Mouse (Mus musculus): ENCODE data around the gene Gngt1. TPM values are rescaled to one million over a fixed set of nuclear protein-coding genes. Genes with fewer than 3 reads are reported as not detected.

Gene Gngt1
- polyA plus RNA-seq, 1 experiment from 2014 or later: not detected

DNA sequence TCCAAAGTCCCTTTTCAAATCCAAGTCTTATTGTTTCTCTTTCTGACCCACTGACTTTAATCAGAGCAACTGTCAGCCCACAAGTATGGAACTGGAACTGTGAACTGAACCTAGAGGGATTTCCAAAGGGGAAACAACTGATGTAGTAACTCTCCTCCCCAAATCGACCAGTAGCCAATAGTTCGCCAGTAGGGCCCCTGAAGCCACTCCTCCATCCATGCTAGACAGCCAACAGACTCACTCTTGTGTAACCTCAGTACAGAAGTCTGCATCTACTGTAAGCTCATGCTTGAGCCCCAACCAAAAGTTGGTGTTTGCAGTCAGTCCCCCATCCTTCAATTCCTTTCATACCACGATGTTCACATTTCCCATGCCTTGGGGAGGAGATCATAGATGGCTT is 7.1 kb downstream of the Gngt1 start:
- H3K4me1 ChIP-seq (ENCODE audit: control insufficient read depth, insufficient read depth, low read length): no peaks in the 10 kb centered on the region
- H3K27ac ChIP-seq (ENCODE audit: low read depth, low read length): no peak overlapping the region
- H3K4me3 ChIP-seq (ENCODE audit: low read depth, low read length): no peak overlapping the region
- no peak overlapping the region for H3K4me2 ChIP-seq (ENCODE audit: low read depth)
- ATAC-seq (ENCODE audit: insufficient read depth, low FRiP score, low TSS enrichment) (no peak), DNase-seq (ENCODE audit: low spot score) (no peak)
- H3K9ac ChIP-seq (ENCODE audit: low read length): no peak overlapping the region
- no peaks in the 10 kb centered on the region for H3K9me3 ChIP-seq (ENCODE audit: control insufficient read depth, low read length)
- no peaks in the 10 kb centered on the region for H3K36me3 ChIP-seq (ENCODE audit: control insufficient read depth, insufficient read depth, low read length)
- WGBS: 75% methylated on average over 3 of the region's 3 CpGs
- H3K27me3 ChIP-seq (ENCODE audit: control insufficient read depth, insufficient read depth, low read length): no peaks in the 10 kb centered on the region

GRCm38 (mm10) chr6:4003445-4003844 is 9.9 kb downstream of the Gngt1 start:
- no peak overlapping the region for H3K4me3 ChIP-seq (ENCODE audit: low read depth, low read length)
- no peaks in the 10 kb centered on the region for H3K36me3 ChIP-seq (ENCODE audit: control insufficient read depth, insufficient read depth, low read length)
- H3K27ac ChIP-seq (ENCODE audit: low read depth, low read length): no peak overlapping the region
- WGBS: 50% methylated on average over 4 of the region's 4 CpGs
- H3K27me3 ChIP-seq (ENCODE audit: control insufficient read depth, insufficient read depth, low read length): no peaks in the 10 kb centered on the region
- H3K4me2 ChIP-seq (ENCODE audit: low read depth): peak overlapping the region; percentile 60; the same call in 1 of the 2 replicates
- no peaks in the 10 kb centered on the region for H3K9me3 ChIP-seq (ENCODE audit: control insufficient read depth, low read length)
- no peak for DNase-seq (ENCODE audit: low spot score)
- ATAC-seq (ENCODE audit: insufficient read depth, low FRiP score, low TSS enrichment): no peak
- no peaks in the 10 kb centered on the region for H3K4me1 ChIP-seq (ENCODE audit: control insufficient read depth, insufficient read depth, low read length)
- H3K9ac ChIP-seq (ENCODE audit: low read length): no peak overlapping the region

- H3K36me3 ChIP-seq (ENCODE audit: control insufficient read depth, insufficient read depth, low read length): no peaks in the 10 kb centered on the region
- 3% methylated on average over 19 of the region's 19 CpGs for WGBS
- H3K27ac ChIP-seq (ENCODE audit: low read depth, low read length): 0 out of 2 replicates have a peak within 1 kb of the TSS, but pooled peaks have one; percentile 20
- no peaks in the 10 kb centered on the region for H3K4me1 ChIP-seq (ENCODE audit: control insufficient read depth, insufficient read depth, low read length)
- DNase-seq (ENCODE audit: low spot score): peak; percentile 53
- ATAC-seq (ENCODE audit: insufficient read depth, low FRiP score, low TSS enrichment): peak; percentile 46; the same call in 1 of the 2 replicates
- H3K27me3 ChIP-seq (ENCODE audit: control insufficient read depth, insufficient read depth, low read length): no peaks in the 10 kb centered on the region
- no peaks in the 10 kb centered on the region for H3K9me3 ChIP-seq (ENCODE audit: control insufficient read depth, low read length)
- H3K4me3 ChIP-seq (ENCODE audit: low read depth, low read length): peak within 1 kb of the TSS; percentile 34
- peak within 1 kb of the TSS; percentile 60 for H3K4me2 ChIP-seq (ENCODE audit: low read depth)
- peak within 1 kb of the TSS; percentile 69 for H3K9ac ChIP-seq (ENCODE audit: low read length)
These were observed 10.3 kb downstream of the Gngt1 start, which contains the start of gene Gng11 for GRCm38 (mm10) chr6:4003890-4004306. Gene Gng11 (plus strand): TSS chr6:4003904.

DNA sequence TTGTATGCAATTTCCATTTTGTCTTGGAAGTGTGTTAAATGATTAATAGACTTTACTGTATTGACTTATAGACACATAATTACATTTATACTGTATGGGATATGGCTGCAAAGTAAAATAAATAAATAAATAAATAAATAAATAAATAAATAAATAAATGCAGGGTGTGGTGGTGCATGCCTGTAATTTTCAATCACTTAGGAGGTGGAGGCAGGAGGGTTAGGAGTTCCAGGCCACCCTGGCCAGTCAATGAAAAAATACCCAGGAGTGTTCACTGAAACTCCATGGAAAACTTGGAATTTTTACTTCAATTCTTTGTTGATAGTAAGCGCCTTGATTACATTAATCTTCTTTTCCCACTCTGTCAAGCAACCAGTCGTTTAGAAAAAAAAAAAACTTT is 11.2 kb downstream of the Gngt1 start:
- Histone ChIP-seq H3K27me3 (ENCODE audit: control insufficient read depth, insufficient read depth, low read length) (no peaks in the 10 kb centered on the region), H3K36me3 (ENCODE audit: control insufficient read depth, insufficient read depth, low read length) (no peaks in the 10 kb centered on the region), H3K4me3 (ENCODE audit: low read depth, low read length) (no peak overlapping the region), H3K9me3 (ENCODE audit: control insufficient read depth, low read length) (no peaks in the 10 kb centered on the region), H3K9ac (ENCODE audit: low read length) (no peak overlapping the region), H3K4me1 (ENCODE audit: control insufficient read depth, insufficient read depth, low read length) (no peaks in the 10 kb centered on the region), H3K4me2 (ENCODE audit: low read depth) (no peak overlapping the region), H3K27ac (ENCODE audit: low read depth, low read length) (no peak overlapping the region)
- DNase-seq (ENCODE audit: low spot score): no peak
- whole genome bisulfite sequencing: 76% methylated on average over 2 of the region's 2 CpGs
- no peak for ATAC-seq (ENCODE audit: insufficient read depth, low FRiP score, low TSS enrichment)

- no peak overlapping the region for H3K27ac ChIP-seq (ENCODE audit: low read depth, low read length)
- 61% methylated on average over 2 of the region's 2 CpGs for WGBS
- no peaks in the 10 kb centered on the region for H3K4me1 ChIP-seq (ENCODE audit: control insufficient read depth, insufficient read depth, low read length)
- no peaks in the 10 kb centered on the region for H3K9me3 ChIP-seq (ENCODE audit: control insufficient read depth, low read length)
- ATAC-seq (ENCODE audit: insufficient read depth, low FRiP score, low TSS enrichment) (no peak), DNase-seq (ENCODE audit: low spot score) (no peak)
- H3K36me3 ChIP-seq (ENCODE audit: control insufficient read depth, insufficient read depth, low read length): no peaks in the 10 kb centered on the region
- H3K4me2 ChIP-seq (ENCODE audit: low read depth): no peak overlapping the region
- H3K27me3 ChIP-seq (ENCODE audit: control insufficient read depth, insufficient read depth, low read length): no peaks in the 10 kb centered on the region
- H3K4me3 ChIP-seq (ENCODE audit: low read depth, low read length): no peak overlapping the region
- no peak overlapping the region for H3K9ac ChIP-seq (ENCODE audit: low read length)
These were observed 15.0 kb downstream of the Gngt1 start for GRCm38 (mm10) chr6:4008501-4009040.

GRCm38 (mm10) chr6:4009548-4009947 is 16.0 kb downstream of the Gngt1 start:
- H3K27me3 ChIP-seq (ENCODE audit: control insufficient read depth, insufficient read depth, low read length): no peaks in the 10 kb centered on the region
- no peak overlapping the region for H3K27ac ChIP-seq (ENCODE audit: low read depth, low read length)
- no peak overlapping the region for H3K4me2 ChIP-seq (ENCODE audit: low read depth)
- H3K4me3 ChIP-seq (ENCODE audit: low read depth, low read length): no peak overlapping the region
- H3K9ac ChIP-seq (ENCODE audit: low read length): no peak overlapping the region
- no peaks in the 10 kb centered on the region for H3K9me3 ChIP-seq (ENCODE audit: control insufficient read depth, low read length)
- DNase-seq (ENCODE audit: low spot score) (no peak), ATAC-seq (ENCODE audit: insufficient read depth, low FRiP score, low TSS enrichment) (no peak)
- no peaks in the 10 kb centered on the region for H3K4me1 ChIP-seq (ENCODE audit: control insufficient read depth, insufficient read depth, low read length)
- no peaks in the 10 kb centered on the region for H3K36me3 ChIP-seq (ENCODE audit: control insufficient read depth, insufficient read depth, low read length)

GRCm38 (mm10) chr6:4022645-4023044 is 29.1 kb downstream of the Gngt1 start:
- H3K9ac ChIP-seq (ENCODE audit: low read length): no peak overlapping the region
- whole genome bisulfite sequencing: 51% methylated on average over 1 of the region's 1 CpGs
- no peak for ATAC-seq (ENCODE audit: insufficient read depth, low FRiP score, low TSS enrichment)
- H3K36me3 ChIP-seq (ENCODE audit: control insufficient read depth, insufficient read depth, low read length): no peaks in the 10 kb centered on the region
- DNase-seq (ENCODE audit: low spot score): no peak
- no peaks in the 10 kb centered on the region for H3K27me3 ChIP-seq (ENCODE audit: control insufficient read depth, insufficient read depth, low read length)
- no peaks in the 10 kb centered on the region for H3K4me1 ChIP-seq (ENCODE audit: control insufficient read depth, insufficient read depth, low read length)
- H3K27ac ChIP-seq (ENCODE audit: low read depth, low read length): no peak overlapping the region
- H3K4me2 ChIP-seq (ENCODE audit: low read depth): no peak overlapping the region
- H3K4me3 ChIP-seq (ENCODE audit: low read depth, low read length): no peak overlapping the region
- no peaks in the 10 kb centered on the region for H3K9me3 ChIP-seq (ENCODE audit: control insufficient read depth, low read length)

DNA sequence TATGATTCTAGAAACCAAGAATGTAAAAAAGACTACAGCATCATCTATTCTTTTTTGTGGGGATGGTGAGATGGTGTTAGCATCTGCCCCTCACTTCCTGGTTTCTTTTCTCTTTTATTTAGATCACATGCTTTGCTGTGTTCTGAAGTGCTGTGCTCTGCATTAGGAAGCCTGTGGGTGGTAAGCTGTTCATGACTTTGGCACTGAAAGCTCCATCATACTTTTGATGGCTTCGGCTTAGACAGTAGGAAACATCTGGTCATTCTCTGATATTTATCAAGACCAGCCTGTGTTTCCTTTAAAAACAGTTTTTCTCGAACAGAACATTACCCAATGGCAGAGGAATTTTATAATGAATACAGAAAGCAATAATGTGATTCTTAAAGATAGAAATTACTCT is 32.8 kb downstream of the Gngt1 start:
- DNase-seq (ENCODE audit: low spot score) (no peak), ATAC-seq (ENCODE audit: insufficient read depth, low FRiP score, low TSS enrichment) (no peak)
- Histone ChIP-seq H3K27ac (ENCODE audit: low read depth, low read length) (no peak overlapping the region), H3K9me3 (ENCODE audit: control insufficient read depth, low read length) (no peaks in the 10 kb centered on the region), H3K4me3 (ENCODE audit: low read depth, low read length) (no peak overlapping the region), H3K4me2 (ENCODE audit: low read depth) (no peak overlapping the region), H3K9ac (ENCODE audit: low read length) (no peak overlapping the region), H3K4me1 (ENCODE audit: control insufficient read depth, insufficient read depth, low read length) (no peaks in the 10 kb centered on the region), H3K27me3 (ENCODE audit: control insufficient read depth, insufficient read depth, low read length) (no peaks in the 10 kb centered on the region), H3K36me3 (ENCODE audit: control insufficient read depth, insufficient read depth, low read length) (no peaks in the 10 kb centered on the region)
- whole genome bisulfite sequencing: 69% methylated on average over 2 of the region's 2 CpGs

GRCm38 (mm10) chr6:4030956-4031355 is 37.4 kb downstream of the Gngt1 start:
- Histone ChIP-seq H3K27ac (ENCODE audit: low read depth, low read length) (no peak overlapping the region), H3K4me2 (ENCODE audit: low read depth) (no peak overlapping the region), H3K4me3 (ENCODE audit: low read depth, low read length) (no peak overlapping the region), H3K36me3 (ENCODE audit: control insufficient read depth, insufficient read depth, low read length) (no peaks in the 10 kb centered on the region), H3K4me1 (ENCODE audit: control insufficient read depth, insufficient read depth, low read length) (no peaks in the 10 kb centered on the region), H3K9ac (ENCODE audit: low read length) (no peak overlapping the region), H3K27me3 (ENCODE audit: control insufficient read depth, insufficient read depth, low read length) (no peaks in the 10 kb centered on the region), H3K9me3 (ENCODE audit: control insufficient read depth, low read length) (no peaks in the 10 kb centered on the region)
- 83% methylated on average over 3 of the region's 3 CpGs for WGBS
- ATAC-seq (ENCODE audit: insufficient read depth, low FRiP score, low TSS enrichment) (no peak), DNase-seq (ENCODE audit: low spot score) (no peak)

Data from neural tube, embryonic 11.5 days (tissue).